Mouse (Mus musculus): ENCODE data around the gene Atp6v0d1.

Gene Atp6v0d1

DNA sequence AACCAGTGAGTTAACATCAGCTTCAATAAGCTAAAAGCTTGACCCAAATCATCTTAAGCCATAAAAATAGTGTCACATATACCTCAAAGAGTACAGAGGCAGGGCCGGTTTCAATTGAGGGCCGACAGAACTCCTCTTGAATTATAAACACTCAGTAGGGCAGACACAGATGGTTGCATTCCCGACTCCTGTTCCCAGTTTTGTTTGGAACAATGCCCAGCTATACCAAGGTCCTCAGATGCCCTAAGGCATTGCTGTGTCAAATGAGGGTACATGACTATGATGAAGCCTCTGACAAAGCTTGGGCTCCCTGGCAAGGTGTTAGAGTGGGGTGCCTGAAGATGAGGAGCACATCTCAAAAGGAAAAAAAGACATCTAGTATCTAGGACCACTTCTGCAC lies 9.7 kb upstream of the Atp6v0d1 start:
- DNase-seq (ENCODE audit: low read depth in 1 of 2, low spot score in 2 of 2) = no peak

DNA sequence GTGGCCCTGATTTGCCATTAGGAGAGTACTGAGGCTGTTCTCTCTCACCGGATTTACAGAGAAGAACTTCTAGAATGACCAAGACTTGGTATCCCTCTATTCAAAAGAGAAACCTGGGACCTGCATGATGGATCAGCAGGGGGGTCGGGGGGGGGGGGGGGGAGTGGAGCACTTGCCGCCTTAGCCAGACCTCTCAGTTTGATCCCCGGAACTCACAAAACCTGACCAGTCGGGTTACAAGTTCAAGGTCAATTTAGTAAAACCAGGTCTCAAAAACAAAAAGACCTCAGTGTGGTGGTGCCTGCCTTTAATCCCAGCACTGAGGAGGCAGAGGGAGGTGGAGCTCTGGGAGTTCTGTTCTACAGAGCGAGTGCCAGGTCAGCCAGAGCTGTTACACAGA lies 8.9 kb upstream of the Atp6v0d1 start:
- no peak for DNase-seq (ENCODE audit: low read depth in 1 of 2, low spot score in 2 of 2)

DNA sequence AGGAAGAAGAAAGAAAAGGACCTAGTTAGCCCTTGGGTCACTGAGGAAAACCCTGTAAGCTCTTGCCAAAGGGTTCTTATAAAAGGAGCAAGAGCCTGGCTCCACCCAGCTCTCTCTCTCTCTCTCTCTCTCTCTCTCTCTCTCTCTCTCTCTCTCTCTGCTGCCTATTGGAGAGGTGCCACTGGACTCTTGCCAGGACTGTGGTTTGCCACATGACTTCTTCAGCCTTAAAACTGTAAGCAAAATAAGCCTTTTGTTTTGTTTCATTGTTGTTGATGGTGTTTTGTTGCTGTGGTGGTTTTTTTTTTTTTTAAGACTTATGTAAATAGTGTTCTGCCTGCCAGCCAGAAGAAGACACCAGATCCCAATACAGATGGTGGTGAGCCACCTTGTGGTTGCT lies 7.6 kb upstream of the Atp6v0d1 start:
- no peak for DNase-seq (ENCODE audit: low read depth in 1 of 2, low spot score in 2 of 2)

DNA sequence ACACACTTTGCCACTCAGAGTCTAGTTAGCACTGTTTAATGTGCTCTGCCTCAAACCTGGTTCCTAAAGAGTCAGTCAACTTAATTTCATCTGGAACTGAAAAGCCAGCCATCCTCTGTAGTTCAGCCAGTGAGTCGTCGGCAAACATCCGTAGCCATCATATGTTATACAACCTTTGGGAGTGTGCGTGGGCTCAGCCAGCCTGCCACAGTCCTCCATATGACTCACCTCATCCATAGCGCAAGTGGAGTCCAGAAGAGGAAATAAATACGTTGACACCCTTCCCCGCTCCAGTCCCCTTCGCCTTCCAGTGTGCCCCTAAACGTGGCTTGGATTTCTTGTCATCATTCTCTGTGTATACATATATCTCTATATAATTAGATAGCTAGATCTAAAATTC lies 6.0 kb upstream of the Atp6v0d1 start:
- no peak for DNase-seq (ENCODE audit: low read depth in 1 of 2, low spot score in 2 of 2)

DNA sequence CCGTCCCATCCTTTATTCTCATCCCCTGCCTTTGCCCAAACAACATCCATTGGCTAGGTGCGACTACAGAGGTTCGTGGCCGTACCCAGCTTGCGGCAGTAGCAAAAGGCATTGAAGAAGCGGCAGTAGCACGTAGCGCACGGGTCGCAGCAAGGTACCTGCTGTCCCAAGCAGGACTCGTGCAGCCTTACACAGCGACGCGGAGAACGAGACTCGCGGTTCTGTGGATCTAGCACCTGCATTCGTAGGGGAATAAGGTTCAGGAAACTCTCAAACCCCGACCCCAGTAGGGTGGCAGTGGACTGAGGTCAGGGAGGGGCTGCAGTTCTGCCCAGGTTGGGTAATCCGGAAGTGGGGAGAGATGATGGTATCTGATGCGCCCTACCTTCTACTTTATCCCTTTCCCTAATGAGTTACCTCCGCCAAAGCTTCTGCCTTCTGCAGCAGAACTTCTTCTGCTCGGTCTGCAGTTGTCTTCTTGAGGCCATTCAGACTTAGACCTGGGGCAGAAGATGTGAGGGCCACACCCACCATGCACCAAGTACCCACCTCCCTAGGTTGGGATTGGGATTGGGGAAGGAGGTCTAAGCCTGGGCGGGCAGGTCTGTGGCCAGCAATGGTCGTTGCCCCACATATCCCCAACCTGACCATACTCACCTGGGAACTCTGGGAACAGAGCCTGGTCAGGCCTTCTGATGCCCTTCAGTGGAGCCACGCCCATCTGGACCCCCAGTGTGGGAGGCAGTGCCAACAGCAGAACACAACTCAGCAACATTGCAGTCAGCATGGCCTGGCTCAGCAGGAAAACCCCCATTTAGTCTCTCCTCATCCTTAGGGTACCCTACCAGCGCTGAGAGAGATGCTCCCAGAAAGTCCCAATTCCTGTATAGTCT lies 1.1 kb upstream of the Atp6v0d1 start:
- DNase-seq (ENCODE audit: low read depth in 1 of 2, low spot score in 2 of 2) = no peak

DNA sequence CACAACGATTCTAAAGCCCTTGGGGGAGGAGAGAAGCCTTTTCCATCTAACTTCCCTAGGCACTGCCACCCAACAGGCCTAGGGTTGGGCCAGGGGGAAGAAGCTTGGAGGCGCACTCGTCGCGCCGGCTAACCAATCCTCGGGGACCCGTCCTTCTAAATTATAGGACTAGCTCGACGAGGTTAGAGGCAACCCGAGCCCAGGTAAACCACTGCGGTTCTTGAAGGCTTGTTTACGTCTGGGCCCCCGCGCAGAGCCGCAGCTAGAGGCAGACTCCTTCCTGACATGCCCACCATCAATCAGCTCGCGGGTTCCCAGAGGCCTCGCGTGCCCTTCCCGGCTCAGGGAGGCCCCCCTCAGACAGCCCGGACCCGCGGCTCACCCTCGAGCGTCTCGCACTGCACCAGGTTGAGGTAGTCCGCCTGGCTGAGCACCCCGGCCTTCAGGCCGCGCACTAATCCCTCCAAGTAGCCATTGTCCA lies 406 bp downstream of the Atp6v0d1 start:
- DNase-seq (ENCODE audit: low read depth in 1 of 2, low spot score in 2 of 2) = peak in 1 of 2 experiments; percentile 19

DNA sequence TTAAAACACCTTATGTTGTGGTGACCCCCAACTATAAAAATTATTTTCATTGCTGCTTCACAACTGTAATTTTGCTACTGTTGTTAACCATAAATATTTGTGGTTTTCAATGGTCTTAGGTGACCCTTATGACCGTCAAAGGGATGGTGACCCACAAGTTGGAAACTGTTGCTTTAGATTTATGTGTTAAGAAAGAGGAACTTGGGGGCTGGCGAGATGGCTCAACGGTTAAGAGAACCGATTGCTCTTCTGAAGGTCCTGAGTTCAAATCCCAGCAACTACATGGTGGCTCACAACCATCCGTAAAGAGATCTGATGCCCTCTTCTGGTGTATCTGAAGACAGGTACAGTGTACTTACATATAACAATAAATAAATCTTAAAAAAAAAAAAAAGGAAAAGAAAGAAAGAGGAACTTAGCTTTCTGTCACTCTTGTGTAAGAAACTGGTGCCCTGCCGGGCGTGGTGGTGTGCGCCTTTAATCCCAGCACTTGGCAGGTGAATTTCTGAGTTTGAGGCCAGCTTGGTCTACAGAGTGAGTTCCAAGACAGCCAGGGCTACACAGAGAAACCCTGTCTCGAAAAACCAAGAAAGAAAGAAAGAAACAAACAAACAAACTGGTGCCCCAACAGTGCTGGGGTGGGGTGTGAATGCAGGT lies 1.1 kb downstream of the Atp6v0d1 start:
- peak in 1 of 2 experiments; percentile 25 for DNase-seq (ENCODE audit: low read depth in 1 of 2, low spot score in 2 of 2)

DNA sequence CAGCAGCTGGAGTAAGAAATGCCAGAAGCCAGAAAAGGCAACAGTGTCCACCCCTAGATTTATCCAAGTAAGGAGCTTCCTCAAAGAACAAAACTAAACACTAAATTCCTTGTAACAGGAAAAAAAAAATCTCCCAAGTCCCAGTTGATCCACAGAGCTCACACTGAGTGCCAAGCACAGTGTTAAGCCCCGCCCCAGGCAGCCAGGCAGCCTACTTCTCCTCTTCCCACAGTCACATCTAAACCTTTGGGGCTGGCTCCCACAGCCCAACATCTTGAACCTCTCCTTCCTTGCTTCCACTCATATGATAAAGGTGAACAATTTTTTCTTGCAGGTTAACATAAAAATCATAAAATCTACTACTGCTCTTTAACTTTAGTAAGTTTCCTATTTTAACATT lies 2.0 kb downstream of the Atp6v0d1 start:
- DNase-seq (ENCODE audit: low read depth in 1 of 2, low spot score in 2 of 2) = no peak

DNA sequence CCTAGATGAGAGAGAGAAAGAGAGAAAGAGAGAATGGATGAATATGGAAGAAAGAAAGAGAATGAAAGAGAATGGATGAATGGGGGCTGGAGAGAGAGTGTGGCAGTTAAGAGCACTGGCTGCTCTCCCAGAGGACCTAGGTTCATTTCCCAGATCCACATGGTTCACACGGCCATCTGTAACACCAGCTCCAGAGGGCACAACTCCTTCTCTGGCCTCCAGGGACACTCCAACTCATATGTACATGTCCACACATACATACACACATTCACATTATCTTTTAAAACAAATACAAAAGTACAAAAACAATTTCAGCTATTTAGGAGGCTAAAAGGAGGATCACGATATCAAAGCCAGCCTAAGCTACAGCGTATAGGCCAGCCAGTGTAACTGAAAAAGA lies 3.0 kb downstream of the Atp6v0d1 start:
- DNase-seq (ENCODE audit: low read depth in 1 of 2, low spot score in 2 of 2) = no peak

DNA sequence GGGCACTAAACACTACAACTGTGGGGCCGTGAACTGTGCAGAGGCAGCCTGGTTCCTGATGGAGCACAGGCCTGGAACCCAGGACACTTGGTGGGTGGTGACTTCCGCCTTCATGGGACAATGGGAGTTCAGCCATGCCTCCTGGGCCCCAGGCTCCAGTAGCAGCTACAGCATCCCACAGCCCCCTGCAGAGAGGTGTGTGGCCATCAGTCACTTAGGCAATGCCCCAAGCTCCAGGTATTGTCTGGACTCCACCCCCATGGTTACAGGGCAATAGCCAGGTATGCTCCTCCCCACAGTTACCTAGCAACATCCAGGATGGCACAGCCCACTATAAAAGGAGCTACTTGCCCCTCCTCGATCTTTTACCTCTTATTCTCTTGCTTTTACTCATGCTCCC lies 10.6 kb downstream of the Atp6v0d1 start:
- DNase-seq (ENCODE audit: low read depth in 1 of 2, low spot score in 2 of 2) = no peak

DNA sequence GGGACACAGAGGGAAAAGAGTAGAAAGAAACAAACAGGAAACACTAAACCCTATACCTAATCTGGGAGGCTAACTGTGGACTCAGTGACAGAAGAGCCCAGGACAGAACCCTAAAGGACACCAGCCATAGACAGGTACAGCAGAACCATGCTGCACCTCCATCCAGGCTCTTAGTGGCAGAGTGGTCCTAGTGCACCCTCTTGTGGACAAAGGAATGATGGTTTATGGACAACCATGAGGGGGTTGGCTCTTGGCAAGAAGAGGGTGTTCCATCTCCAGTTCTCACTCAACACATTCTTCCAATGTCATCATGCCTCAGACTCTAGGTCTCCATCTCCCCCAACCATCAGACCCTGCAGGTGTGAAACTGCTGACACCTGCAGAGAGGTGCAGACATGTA lies 11.8 kb downstream of the Atp6v0d1 start:
- DNase-seq (ENCODE audit: low read depth in 1 of 2, low spot score in 2 of 2) = no peak

DNA sequence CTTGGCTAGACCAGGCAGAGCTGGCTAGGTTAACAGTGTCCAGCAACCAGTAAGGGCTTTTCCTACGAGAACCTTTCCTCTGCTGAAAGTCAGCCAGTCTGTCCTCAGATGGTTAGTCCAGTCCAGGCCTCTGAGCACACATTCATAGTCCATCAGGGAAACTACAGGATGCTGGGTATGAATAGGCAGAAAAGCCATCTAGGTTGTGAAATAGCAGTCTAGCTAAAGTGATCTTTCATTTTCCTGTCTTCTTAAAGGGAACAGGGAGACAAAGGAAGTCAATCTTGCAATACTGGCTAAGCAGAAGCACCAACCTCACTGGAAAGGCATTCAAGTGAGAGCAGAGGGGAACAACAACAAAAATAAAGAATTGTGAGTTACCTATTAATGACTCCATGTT lies 13.0 kb downstream of the Atp6v0d1 start:
- no peak for DNase-seq (ENCODE audit: low read depth in 1 of 2, low spot score in 2 of 2)

DNA sequence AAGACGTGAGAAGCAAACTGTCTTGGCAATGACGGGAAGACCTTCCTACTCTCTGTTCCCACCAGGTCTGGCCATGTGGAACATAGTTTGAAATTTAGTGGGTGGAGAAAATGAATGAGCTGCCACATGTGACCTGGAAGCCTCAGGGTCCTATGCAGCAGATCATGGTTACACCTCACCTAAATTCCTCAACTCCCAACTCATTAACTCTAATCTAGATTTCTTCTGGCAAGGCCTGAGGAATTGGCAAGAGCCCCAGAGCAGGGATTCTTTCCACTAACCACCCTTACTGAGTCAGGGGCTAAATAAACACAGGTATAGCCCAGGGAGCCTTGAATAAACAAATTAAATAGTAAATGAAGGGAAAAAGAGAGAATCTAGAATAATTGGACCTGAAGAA lies 13.8 kb downstream of the Atp6v0d1 start:
- no peak for DNase-seq (ENCODE audit: low read depth in 1 of 2, low spot score in 2 of 2)

DNA sequence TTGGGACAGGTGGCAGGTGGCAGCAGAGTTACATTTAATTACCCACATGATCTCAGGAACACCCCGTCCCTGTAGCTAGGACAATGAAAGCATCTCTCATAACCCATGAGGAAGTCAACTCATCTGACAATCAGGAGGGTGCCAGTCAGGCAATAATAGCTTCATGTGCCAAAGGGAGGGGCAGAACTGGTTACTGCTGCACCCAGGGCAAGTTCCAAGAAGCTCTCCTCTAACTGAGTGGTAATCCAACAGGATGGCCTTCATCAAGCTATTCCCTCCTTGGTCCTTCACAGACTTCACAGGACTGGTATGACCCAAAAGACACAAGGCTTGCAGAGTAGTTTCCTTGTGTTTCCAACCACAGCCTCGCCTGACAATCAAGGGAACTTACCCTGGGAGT lies 15.8 kb downstream of the Atp6v0d1 start:
- DNase-seq (ENCODE audit: low read depth in 1 of 2, low spot score in 2 of 2) = no peak

DNA sequence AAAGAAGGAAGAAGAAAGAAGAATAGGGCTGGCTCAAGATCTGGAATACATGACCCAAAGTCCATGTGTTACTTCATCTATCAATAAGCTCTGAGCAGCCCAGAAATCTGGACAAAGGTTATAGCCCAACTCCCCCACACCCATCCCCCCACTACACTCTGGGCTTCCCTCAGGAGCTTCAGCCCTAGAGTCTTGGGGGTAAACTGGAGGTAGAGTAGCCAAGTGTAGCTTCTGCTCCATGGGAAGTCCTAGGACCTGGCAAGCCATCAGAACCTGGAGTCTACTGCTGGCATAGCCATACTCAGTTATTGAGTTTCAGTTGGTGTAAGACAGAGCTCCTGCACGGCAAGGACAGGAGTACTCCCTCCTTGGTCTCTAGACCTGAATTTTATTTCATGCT lies 16.3 kb downstream of the Atp6v0d1 start:
- DNase-seq (ENCODE audit: low read depth in 1 of 2, low spot score in 2 of 2) = no peak

DNA sequence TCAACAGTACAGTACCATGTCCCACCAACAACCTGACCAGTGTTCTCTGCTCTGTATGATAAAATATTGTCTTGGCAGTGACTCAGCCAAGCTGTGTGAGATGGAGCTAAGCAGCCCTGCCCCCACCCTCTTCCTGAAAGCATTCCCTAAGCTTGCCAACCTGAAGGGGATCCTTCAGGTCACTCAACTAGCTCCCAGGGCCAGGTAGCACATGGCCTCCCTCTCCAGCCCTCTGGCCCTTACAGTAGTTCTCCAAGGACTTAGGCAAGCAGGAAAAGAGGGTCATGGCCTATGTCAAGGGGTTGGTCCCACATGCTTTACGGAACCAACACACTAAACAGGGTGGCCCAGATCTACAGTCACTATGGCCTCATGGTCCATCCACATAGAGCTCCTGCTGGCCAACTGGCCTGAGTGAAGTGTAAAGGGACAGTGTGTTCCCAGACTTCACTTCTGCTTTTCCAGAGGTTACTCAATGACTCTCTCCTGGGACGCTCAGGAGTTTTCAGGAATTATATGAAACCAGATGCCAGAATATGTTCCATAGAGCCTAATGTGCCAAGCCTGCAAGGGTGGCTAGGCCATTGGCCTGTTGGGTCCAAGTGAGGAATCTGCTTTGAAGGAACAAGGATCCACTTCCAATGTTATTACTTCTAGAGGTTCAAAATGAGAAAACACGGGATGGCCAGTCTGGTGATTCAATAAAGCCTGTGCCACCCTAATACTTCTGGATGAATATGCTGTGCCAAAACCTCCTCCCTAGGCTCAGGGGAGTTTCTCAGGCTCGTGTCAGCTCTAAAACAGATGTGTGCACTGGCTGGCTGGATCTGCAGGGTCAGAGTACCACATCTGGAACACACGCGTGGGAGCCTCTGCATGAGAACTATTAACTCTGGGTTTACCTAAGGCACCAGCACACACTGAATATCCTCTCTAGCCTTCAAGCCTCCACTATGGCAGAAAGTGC lies 19.2 kb downstream of the Atp6v0d1 start:
- no peak for DNase-seq (ENCODE audit: low read depth in 1 of 2, low spot score in 2 of 2)

DNA sequence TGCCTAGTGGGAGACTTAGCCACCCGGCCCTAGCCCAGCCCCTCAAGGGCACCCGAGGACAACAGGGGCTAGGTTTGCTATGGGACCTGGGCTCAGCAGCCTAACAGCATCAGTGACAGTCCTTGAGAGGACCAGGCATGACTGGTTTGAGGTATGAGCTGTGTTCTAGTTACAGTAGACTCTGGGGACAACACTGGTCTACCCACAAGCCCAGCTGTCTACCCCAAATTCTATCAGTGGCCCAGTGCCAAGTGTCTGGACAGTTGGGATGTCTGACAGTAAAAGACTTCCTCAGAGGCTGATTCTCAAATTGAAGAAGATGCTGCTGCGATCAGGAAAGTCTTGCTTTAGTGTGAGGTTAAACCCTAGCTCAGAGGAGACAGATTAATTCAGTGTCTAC lies 20.6 kb downstream of the Atp6v0d1 start:
- no peak for DNase-seq (ENCODE audit: low read depth in 1 of 2, low spot score in 2 of 2)

DNA sequence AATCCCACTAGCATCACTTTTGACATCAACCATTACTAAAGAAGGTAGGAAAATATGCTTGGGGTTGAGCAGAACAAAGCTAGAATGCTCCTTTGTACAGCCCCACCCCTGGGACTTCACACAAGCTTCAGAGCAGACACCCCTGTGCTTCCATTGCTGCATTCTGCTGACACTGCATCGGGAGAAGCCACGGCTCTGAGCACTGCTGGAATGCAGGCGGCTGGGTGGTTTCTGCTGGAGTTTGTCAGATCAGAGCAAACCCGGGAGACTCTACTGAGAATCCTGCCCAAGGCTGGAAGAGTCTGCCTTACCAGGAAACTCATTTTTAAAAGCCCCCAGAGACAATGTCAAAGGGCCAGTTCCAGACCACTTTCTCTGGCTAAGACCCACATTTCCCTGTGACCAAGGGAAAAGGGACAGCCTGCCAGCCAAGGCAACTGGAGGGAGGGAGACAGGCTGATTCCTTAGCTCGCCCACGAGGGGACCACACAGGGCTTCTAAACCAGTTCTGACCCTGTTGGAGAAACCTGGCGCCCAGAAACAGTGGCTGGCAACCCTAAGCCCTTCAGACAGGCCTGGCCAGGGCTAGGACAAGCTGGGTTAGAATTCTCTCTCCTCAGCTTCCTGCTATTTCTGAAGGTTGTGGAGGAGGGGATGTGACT lies 21.2 kb downstream of the Atp6v0d1 start:
- no peak for DNase-seq (ENCODE audit: low read depth in 1 of 2, low spot score in 2 of 2)

DNA sequence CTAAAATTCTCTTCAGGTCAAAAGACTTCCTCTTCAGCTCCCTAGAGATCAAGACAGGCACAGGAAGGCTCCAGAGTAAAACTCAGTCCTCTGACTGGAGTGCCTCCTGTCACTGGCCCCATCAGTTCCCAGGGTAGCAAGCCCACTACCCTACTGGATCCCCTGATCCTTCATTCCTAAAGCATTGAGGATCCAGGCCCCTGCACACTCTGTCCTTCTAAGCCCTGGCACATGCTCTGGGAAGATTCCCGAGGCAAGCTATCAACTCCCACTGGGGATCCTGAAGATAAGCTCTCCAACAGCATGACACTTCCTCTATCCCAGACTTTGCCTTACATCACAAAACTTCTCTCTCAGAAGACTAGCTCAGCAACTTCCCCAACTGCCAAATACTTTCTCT lies 22.1 kb downstream of the Atp6v0d1 start:
- no peak for DNase-seq (ENCODE audit: low read depth in 1 of 2, low spot score in 2 of 2)

DNA sequence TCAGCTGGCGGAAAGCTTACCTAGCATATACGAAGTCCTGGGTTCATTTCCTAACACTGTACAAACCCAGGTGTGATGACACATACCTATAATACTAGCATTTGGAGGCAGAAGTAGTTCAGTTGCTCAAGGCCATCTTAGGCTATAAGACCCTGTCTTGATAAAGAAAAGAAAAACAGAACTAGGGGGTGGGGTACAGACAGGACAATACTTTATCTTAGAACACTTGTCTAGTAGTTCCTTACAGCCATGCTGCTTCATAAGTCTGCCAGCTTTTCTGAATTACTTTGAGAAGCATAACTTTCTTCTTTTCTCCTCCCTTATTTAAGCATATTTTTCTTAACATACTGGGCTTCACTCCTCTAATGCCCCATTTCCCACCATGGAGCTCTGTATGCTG lies 23.0 kb downstream of the Atp6v0d1 start:
- no peak for DNase-seq (ENCODE audit: low read depth in 1 of 2, low spot score in 2 of 2)

Data from monocyte, adult 2 months (primary cell).